Mouse (Mus musculus) ES-E14 (cell line): ENCODE measurements around the gene Slc10a7. TPM values are rescaled to one million over a fixed set of nuclear protein-coding genes. Genes with fewer than 3 reads are reported as not detected.

ENCODE experiments used
- DNase-seq: peaks from one replicate; pipeline ENCODE4 v3.0.0-alpha.2; 2013; ENCODE audit warnings: low read depth, low spot score
- H3K27ac ChIP-seq: 2 replicates; pipeline ENCODE4 v1.5.1; 2012; ENCODE audit warnings: low read depth, mild to moderate bottlenecking, low read length, moderate library complexity, mixed read lengths; ENCODE audit not compliant: poor library complexity, insufficient read depth, severe bottlenecking
- H3K36me3 ChIP-seq: 2 replicates; pipeline ENCODE4 v1.6.1; 2012; ENCODE audit warnings: mild to moderate bottlenecking, low read length, moderate library complexity, mixed read lengths; ENCODE audit not compliant: control insufficient read depth, poor library complexity, insufficient read depth, severe bottlenecking
- H3K4me1 ChIP-seq, 2 experiments: fragments of 150-350 bp in 1 of 2; sonication (generic) in 1 of 2; 2 replicates each; pipeline ENCODE4 v1.6.1; 2012; ENCODE audit warnings: low read length in 2 of 2, mild to moderate bottlenecking in 1 of 2, mixed read lengths in 1 of 2; ENCODE audit not compliant: control insufficient read depth in 2 of 2, insufficient read depth in 2 of 2, poor library complexity in 1 of 2
- H3K4me3 ChIP-seq, 2 experiments: fragments of 150-350 bp in 1 of 2; sonication (generic) in 1 of 2; 2 replicates each; pipeline ENCODE4 v1.5.1; 2012; ENCODE audit warnings: low read length in 2 of 2, low read depth in 1 of 2, mild to moderate bottlenecking in 1 of 2, mixed read lengths in 1 of 2; ENCODE audit not compliant: insufficient read depth in 1 of 2, poor library complexity in 1 of 2, severe bottlenecking in 1 of 2
- H3K9ac ChIP-seq: 2 replicates; pipeline ENCODE4 v1.6.1; 2012; ENCODE audit warnings: low read depth, mild to moderate bottlenecking, low read length, mixed read lengths; ENCODE audit not compliant: poor library complexity, insufficient read depth, severe bottlenecking
- H3K9me3 ChIP-seq: fragments of 150-350 bp; sonication (generic); 2 replicates; pipeline ENCODE4 v1.6.1; 2012; ENCODE audit warnings: low read depth, mild to moderate bottlenecking, low read length; ENCODE audit not compliant: control insufficient read depth, insufficient read depth
- CHD2 ChIP-seq: IDR thresholded peaks from 2 replicates; pipeline ENCODE4 v1.6.1; 2014; ENCODE audit warnings: mild to moderate bottlenecking, low read depth, low read length, inconsistent platforms
- HCFC1 ChIP-seq: IDR thresholded peaks from 2 replicates; pipeline ENCODE4 v1.6.1; 2012; ENCODE audit warnings: low read length, inconsistent platforms, borderline replicate concordance; ENCODE audit not compliant: insufficient read depth
- MAFK ChIP-seq: IDR thresholded peaks from 2 replicates; pipeline ENCODE4 v1.6.1; 2014; ENCODE audit warnings: mild to moderate bottlenecking, low read depth, low read length, inconsistent platforms; ENCODE audit not compliant: insufficient read depth
- ZC3H11A ChIP-seq: IDR thresholded peaks from 2 replicates; pipeline ENCODE4 v1.6.1; 2012; ENCODE audit warnings: low read depth, mild to moderate bottlenecking, inconsistent platforms, low read length, borderline replicate concordance
- ZNF384 ChIP-seq: IDR thresholded peaks from 2 replicates; pipeline ENCODE4 v1.6.1; 2012; ENCODE audit warnings: low read depth, low read length, inconsistent platforms
- in situ Hi-C, 2 experiments: fragments of 600-800 bp; cut with MboI; formaldehyde crosslinking; loops; one replicate each; pipeline ENCODE4 v1.15.1; 2025; ENCODE audit warnings: low sequenced_read_pairs in 2 of 2, inconsistent platforms in 1 of 2; ENCODE audit not compliant: unreplicated experiment in 2 of 2
- total RNA-seq: library from RNA; depleted of rRNA; stranded (reverse); fragments of 300-350 nt; gene quantifications from 2 replicates; pipeline ENCODE4 v1.2.3, GENCODE M21; 2012

Gene Slc10a7
- total RNA-seq, 1 experiment: 30.5 TPM

- H3K9ac ChIP-seq: no peak overlapping the region
- in situ Hi-C loops: no loop called here
- no peak for DNase-seq
- TF ChIP-seq HCFC1: no peak
- TF ChIP-seq MAFK: no peak
- TF ChIP-seq CHD2: no peak
- no peak for TF ChIP-seq ZNF384
- no peak for TF ChIP-seq ZC3H11A
- no peak overlapping the region for H3K4me3 ChIP-seq
- no peaks in the 10 kb centered on the region for H3K9me3 ChIP-seq
- no peak overlapping the region for H3K27ac ChIP-seq
- peaks cover 2% of the 10 kb centered on the region; the same call in 1 of the 2 replicates for H3K36me3 ChIP-seq
- H3K4me1 ChIP-seq: peaks cover 0 to 6% of the 10 kb centered on the region in 2 experiments; a peak in 2 of 4 replicates
Measured at GRCm38 (mm10) chr8:78647000-78647656, 138.0 kb downstream of the Slc10a7 start.

GRCm38 (mm10) chr8:78647846-78648245 lies 138.7 kb downstream of the Slc10a7 start:
- H3K4me1 ChIP-seq: peaks cover 0 to 8% of the 10 kb centered on the region in 2 experiments; a peak in 2 of 4 replicates
- H3K27ac ChIP-seq: no peak overlapping the region
- H3K9ac ChIP-seq: no peak overlapping the region
- in situ Hi-C loops: no loop called here
- H3K36me3 ChIP-seq: peaks cover 2% of the 10 kb centered on the region; the same call in 1 of the 2 replicates
- H3K4me3 ChIP-seq: no peak overlapping the region
- TF ChIP-seq HCFC1 (no peak), MAFK (no peak), CHD2 (no peak), ZC3H11A (no peak), ZNF384 (no peak)
- DNase-seq: no peak
- H3K9me3 ChIP-seq: no peaks in the 10 kb centered on the region

- no peak for DNase-seq
- no peak overlapping the region for H3K27ac ChIP-seq
- in situ Hi-C loops: no loop called here
Measured at GRCm38 (mm10) chr8:78648918-78649317, 139.8 kb downstream of the Slc10a7 start.

GRCm38 (mm10) chr8:78651670-78652069 lies 142.5 kb downstream of the Slc10a7 start:
- TF ChIP-seq ZC3H11A (no peak), ZNF384 (no peak), CHD2 (no peak), HCFC1 (no peak), MAFK (no peak)
- H3K27ac ChIP-seq: no peak overlapping the region
- no peaks in the 10 kb centered on the region; the same call in 1 of the 2 replicates for H3K36me3 ChIP-seq
- no peaks in the 10 kb centered on the region for H3K9me3 ChIP-seq
- no peak overlapping the region for H3K9ac ChIP-seq
- no peak overlapping the region for H3K4me3 ChIP-seq
- DNase-seq: no peak
- in situ Hi-C loops: no loop called here
- peaks cover 13 to 18% of the 10 kb centered on the region in 2 experiments for H3K4me1 ChIP-seq

More at GRCm38 (mm10) chr8:78648918-78649317, 139.8 kb downstream of the Slc10a7 start:
- H3K36me3 ChIP-seq: no peaks in the 10 kb centered on the region; the same call in 1 of the 2 replicates
- H3K9me3 ChIP-seq: no peaks in the 10 kb centered on the region
- peaks cover 0 to 12% of the 10 kb centered on the region in 2 experiments; a peak in 2 of 4 replicates for H3K4me1 ChIP-seq
- TF ChIP-seq CHD2 (no peak), ZC3H11A (no peak; the same call in 1 of the 2 replicates), MAFK (no peak), ZNF384 (no peak), HCFC1 (no peak)
- no peak overlapping the region for H3K9ac ChIP-seq
- H3K4me3 ChIP-seq: no peak overlapping the region
